Mouse (Mus musculus) left cerebral cortex, postnatal 25 days (tissue): ENCODE measurements at regions not wholly inside any gene's neighbourhood (a gene's known extent, or its start where the extent isn't known, plus 50 kb on each side); places are given as distances from the start of the nearest gene placed in this dataset.

ENCODE experiments used
- DNase-seq, 2 experiments: peaks; one replicate each; pipeline ENCODE4 v3.0.0; 2022; ENCODE audit warnings: low spot score in 2 of 2, mixed read lengths in 1 of 2
- intact Hi-C: fragments of 180-260 bp; cut with DNase I; formaldehyde crosslinking; loops from one replicate; pipeline ENCODE4 v1.15.1; 2025

DNA sequence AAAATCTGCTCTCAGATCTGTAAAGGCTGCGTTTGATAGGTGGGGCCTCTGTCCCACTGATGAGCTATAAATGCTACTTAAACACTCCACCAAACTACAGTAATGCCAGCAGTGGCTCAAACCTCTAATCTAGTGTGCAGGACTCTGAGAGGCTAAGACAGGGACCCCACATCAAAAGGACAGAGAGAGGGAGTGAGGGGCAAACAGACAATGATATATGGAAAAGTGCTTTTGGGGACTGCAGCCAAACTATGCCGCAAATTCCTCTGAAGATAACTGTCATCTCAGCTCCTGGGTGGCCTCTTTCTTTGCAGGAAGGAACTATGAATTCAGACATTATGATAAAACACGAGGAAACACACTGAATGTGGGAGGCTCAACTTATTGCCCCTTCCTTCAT, 138.9 kb upstream of the Ddit4l start:
- intact Hi-C loops, result loop anchor here (5.0 kb wide), 2 partner anchors 270 kb away; no protein-coding TSS in a partner anchor
- DNase-seq, result peak in 1 of 2 experiments; percentile 36

DNA sequence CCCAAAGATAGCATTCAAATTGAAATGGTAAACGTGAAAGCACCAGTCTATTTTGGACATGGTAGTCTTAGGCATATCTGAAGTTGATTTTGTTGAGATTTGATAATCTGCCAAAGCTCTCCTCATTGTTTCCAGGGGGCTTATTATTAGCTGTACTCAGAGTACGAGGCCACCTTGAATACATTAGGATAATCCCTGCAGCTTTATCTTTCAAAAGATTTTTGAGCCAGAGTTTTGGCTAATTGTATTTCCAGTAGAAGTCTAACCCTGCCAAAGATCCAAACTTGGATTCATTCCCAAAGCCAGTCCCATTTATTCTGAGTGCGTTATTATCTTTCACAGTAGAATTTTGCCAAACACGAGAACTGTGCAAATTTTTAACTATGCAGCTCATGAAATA, 138.4 kb upstream of the Ddit4l start:
- intact Hi-C loops, result loop anchor here (5.0 kb wide), 2 partner anchors 269 to 271 kb away; no protein-coding TSS in a partner anchor
- peak; percentile 21 to 44 for DNase-seq

DNA sequence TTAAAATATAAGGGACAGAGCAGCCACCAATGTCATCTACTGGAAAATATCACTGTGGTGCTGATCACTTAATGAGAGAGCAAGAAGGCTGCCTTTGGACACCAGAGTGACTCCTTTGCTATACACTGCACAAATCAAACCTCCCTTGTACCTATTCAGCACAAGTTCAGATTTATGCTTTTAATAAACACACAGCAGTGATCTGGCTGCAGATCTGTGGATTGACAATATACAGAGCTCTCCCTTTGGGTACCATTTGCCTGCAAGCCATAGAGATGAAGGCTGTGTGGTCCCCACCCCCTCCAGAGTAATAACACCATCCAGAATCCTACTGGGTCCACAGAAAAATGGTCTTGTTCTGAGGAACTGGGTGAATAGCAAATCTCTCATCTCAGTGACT, 131.8 kb upstream of the Ddit4l start:
- no peak for DNase-seq
- intact Hi-C loops, result no loop called here

DNA sequence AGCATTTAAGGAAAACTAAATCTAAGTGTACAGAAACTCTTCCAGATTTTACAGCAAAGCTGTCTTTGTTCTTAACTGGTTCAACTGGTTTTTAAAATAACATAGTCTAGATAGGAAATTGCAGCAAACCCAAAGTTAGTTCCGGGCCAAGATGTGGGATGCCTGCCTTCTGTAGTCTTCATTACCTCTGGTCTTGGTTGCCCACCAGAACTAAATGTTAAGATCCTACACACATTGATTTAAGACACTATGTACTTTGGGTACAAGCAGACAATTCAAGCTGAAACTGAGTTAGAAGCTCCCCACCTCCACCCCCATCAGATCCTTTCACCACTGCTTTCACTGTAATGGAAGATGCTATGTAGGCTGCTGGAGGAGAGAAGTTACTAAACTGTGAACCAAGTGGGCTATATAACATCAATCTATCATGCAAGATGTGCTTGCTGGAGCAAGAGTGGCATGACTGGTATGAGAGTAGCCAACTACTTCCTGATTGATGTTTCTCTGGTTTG, 129.8 kb upstream of the Ddit4l start:
- intact Hi-C loops, result loop anchor here (5.0 kb wide), 1 partner anchor 71 kb away; no protein-coding TSS in a partner anchor
- peak in 1 of 2 experiments; percentile 79 for DNase-seq

DNA sequence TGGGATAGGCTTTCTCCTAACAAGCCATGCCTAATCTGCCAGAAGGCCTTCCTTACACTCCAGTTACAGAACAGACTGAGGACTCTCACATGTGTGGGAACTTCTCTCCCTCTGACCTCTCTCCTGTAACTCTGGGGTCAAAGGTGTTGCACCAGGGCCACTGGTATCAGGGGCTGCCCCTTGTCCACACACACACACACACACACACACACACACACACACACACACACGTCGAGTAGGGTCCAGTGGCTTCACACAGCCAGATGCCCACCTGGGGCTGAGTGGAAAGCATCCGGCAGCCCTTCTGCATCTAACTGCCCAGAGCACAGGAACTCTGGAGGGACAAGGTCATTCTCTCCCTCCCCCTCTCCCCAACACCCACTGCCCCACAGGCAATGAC, 123.1 kb upstream of the Ddit4l start:
- intact Hi-C loops, result no loop called here
- no peak for DNase-seq

DNA sequence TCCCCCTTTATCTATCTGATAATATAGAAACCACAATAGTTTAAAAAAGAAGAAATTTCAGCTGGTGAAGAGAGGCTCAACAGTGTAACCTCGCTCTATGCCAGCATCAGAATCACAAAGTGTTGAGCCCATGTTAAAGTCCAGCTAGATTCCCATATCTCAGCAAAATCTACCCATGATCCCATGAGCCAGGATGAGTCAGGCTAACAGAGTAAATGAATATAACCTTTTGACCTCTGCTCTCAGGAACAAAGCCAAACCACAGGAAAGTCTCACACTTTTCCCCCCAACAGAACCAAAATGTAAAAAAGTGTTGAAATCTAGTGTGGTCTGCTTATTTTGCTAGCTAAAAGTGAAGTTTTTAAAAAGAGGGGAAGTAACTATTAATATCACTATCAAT, 110.1 kb upstream of the Ddit4l start:
- intact Hi-C loops, result loop anchor here (5.0 kb wide), 1 partner anchor 96 kb away; no protein-coding TSS in a partner anchor

DNA sequence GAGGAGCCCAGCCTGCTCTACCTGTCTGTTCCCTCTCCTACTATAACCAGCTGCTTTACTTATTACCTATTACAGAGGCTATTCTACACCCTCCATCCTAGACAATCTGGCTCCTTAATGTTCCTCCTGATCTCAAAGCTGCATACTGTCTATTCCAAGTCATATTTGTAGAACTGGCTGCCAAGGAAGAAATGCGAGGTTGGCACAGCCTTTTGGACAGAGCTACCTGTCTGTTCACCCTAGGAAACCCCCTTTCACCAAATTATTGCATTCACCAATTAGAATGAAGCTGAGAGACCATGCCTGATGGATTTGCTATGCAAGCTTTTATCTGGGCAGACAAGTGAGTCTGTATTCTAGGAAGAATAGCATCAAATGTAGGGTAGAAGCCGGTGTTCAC, 109.0 kb upstream of the Ddit4l start:
- DNase-seq, result no peak
- intact Hi-C loops, result loop anchor here (2.0 to 5.0 kb wide), 3 partner anchors 32 to 95 kb away; no protein-coding TSS in a partner anchor

More for the DNA sequence above, 110.1 kb upstream of the Ddit4l start:
- no peak for DNase-seq

DNA sequence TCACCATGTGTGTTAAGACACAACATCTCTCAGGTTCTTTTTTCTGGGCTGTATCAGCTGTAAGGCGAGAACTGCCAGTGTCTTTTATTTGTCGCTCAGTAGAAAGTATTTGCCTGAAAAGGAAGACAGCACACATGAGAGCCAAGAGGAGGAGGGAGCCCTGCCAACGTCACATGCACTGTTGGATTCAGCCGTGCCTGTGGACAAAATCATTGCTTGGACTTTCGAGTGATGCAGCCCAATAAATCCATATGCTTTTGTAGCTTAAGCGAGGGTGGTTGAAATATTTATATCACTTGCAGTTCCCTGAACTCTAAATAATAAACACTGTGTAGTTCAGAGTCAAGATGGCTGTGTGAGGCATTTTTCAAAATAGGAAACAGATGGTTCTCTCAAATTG, 108.4 kb upstream of the Ddit4l start:
- DNase-seq, result peak; percentile 73 to 90

DNA sequence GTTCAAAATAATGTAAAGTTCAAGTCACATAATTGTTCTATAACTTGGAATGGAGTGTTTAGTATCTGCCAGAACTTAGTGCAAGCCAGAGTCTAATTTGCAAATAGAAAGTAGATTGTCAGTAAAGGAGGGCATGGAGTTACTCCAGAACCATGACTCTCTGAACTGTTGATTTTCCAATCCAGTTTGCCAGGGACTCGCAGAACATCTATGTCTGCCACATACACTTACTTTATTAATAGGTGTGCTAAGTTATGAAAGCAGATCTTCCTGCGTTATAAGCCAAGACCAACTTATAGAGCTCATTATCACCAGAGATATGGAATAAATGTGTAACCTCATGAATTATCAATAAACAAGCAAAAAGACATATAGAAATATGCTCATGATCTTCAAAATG, 107.2 kb upstream of the Ddit4l start:
- intact Hi-C loops, result loop anchor here (5.0 kb wide), 1 partner anchor 93 kb away; no protein-coding TSS in a partner anchor

More for the DNA sequence above, 108.4 kb upstream of the Ddit4l start:
- intact Hi-C loops, result loop anchor here (1.0 to 5.0 kb wide), 4 partner anchors 32 to 94 kb away; no protein-coding TSS in a partner anchor

DNA sequence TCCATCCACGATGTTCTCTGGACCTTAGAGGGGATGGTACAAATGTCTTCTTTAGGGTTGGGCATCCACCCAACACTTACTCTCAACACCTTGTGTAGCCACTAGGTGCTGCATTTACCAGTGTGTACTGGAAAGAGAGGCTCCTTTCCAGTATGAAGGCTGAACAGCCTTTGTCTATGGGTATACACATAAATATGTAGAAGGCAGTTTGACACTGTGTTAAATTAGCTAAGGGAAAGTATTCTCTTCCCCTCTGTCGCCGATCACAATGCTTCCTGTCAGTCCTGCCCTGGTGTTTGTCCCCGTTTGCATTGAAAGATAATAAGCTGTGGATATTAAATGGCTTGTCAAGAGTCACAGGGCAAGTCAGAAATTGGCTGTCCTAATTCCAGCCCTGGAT, 104.0 kb upstream of the Ddit4l start:
- no peak for DNase-seq
- intact Hi-C loops, result no loop called here

More for the DNA sequence above, 107.2 kb upstream of the Ddit4l start:
- no peak for DNase-seq

DNA sequence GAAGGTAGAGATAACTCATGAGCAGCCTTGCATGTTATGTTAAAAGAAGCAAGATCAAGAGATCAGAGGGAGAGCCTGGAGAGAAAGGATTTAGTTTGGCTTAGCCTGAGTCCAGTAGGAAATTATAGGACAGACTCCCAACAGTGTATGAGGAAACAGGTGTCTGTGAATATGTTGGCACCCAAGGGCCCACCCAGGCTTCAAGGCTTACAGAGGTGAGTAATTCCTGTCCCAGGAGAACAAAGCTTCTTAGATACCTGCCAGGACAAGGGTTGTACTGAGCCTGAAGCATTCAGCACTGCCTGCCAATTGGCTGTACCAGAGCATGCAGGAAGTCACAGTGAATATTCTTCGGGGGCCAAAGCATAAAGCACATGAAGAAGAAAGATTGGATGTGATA, 101.2 kb upstream of the Ddit4l start:
- DNase-seq, result no peak
- intact Hi-C loops, result no loop called here

DNA sequence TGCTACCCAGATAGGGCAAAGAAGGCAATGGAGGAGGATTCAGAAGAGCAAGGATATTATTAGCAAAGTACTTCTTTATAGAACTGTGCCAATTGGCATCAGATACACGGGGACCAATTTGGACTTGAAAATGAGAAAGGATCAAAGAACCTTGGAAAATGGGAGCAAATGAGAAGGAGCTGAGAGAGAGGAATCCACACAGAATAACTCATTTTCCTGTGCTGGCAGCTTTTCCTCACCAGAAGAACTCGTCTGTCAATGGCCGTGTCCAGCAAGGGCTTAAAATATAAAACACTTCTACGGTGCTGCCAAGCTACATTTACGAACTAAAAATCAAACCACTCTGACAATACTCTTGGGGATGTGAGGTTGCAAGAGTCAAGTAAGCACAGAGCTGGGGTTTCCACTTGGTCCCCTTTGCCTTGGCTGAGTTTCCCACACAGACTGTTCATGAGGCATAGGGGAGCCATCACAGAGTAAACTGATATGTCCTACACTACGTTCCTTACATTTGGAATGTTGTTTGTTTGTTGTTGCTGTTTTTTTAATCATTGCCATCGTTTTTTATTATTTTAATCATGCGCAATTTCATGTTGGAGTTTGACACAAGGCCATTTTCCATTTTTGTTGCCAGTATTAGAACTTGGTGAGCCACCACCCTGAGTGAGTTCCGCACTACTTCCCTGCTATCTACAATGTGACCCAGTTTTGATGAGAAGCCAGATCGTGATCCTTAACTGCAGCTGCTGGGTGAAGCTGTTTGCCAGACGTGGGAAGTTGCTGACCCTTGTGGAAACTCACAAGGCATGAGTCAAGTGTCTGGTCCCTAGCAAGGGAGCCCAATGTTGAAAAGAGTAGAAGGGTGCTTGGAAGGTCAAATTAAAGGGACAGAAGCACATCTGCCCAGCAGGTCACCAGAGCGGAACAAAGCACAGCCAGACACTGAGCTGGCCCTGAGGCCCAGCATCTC, 95.5 kb upstream of the Ddit4l start:
- DNase-seq, result no peak
- intact Hi-C loops, result no loop called here

DNA sequence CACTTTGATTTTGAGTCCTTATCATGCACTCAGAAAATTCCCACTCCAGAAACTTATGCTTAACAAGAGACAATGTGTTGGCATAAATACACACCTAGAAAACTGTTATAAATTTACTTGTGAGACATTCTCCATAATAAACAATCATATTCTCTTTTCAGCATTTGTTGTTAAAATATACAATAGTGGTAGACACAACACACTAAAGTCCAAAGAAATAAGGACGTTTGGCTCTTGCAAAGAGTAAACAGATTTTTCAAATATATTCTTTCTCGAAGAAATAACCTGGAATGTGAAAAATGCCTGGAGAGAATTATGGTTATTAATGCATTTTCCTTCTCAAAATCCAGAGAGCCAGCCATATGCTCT, 91.8 kb upstream of the Ddit4l start:
- DNase-seq, result no peak

DNA sequence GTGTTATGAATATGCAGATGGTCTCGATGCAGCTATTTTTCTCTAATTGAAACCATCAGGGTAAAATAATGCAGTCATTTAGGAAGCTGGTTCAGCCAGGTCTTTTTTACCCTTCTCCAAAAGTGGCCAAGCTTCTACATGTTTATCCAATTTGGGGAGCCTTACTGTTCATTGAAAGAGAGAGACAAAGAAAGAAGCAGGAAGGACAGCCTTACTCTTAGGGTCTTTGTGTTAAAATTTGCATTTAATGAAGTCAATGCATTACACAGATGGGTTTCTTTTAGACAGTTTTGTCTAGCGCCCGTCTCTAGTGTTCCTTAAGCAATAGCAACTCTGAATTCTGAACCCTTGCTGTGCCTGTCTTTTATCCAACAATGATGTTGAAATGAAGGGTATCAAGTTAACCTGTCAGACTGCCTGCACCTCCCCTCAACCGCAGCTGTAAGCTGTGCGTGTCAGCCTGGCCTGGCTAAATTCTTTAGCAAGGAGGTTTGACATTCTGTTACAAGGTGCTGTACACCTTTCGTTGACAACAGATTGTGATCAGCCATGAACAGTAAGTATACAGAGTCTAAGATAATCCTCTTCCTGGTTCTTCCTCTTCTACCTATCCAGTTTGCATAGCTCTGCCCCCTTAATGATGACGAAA, 91.3 kb upstream of the Ddit4l start:
- no peak for DNase-seq
- intact Hi-C loops, result no loop called here

More for the DNA sequence above, 91.8 kb upstream of the Ddit4l start:
- intact Hi-C loops, result no loop called here

DNA sequence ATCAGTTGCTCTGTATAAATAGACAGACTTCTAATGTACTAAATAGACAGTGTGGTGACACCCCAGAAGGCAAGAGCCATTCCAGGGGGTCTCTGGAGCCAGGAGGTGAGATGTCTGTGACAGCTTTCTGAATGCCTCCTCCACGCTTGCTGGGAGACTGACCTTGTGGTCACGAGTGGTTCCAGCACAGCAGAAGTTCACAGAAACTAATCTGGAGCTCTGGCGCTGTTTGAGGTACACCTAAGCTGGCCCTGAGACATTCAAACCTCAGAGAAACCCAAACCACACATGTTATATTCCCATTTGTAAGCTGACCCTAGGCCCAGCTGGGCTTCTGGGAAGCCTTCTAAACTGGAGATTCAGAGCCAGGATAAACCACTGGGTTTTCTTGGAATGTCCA, 79.7 kb upstream of the Ddit4l start:
- intact Hi-C loops, result no loop called here
- DNase-seq, result no peak

DNA sequence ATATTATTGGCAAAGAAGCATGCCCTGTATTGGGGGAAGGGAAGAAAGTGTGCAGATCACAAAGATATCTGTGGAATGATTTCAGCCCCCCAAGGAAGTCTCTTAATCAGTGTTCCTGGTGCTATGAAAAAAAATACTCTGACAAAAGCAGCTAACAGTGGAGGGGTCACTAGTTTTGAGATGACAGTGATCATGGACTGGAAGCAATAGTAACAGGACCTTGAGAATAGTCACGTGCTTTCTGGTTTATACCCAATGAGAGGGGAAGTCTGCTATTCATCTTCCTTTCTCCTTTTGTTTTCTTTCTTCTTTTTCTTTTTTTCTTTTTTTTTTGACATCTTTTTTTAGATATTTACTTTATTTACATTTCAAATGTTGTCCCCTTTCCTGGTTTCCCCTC, 79.1 kb upstream of the Ddit4l start:
- intact Hi-C loops, result no loop called here

DNA sequence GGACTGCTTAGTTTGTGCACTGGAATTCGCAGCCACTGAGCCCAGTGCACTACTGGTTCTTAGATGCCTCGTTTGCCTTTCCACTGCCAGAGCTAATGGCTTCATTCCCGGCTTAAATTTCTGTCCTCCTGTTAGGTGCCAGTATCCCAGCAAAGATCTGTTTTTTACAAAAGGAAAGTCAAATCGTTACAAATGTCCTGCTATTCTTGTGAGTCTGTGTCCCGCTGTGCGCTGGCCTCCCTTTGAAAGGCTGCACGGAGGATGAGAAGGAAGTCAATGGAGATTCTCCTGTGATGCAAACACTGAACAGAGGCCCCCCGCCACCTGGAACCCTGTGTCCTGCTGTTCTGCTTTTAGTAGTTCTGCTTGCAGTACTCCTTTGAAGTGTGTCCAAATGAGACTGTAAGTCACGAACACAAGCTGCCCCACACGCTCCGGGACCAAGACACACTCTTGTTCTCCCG, 74.0 kb upstream of the Ddit4l start:
- DNase-seq, result peak in 1 of 2 experiments; percentile 38
- intact Hi-C loops, result loop anchor here (5.0 kb wide), 1 partner anchor 205 kb away; no protein-coding TSS in a partner anchor

More for the DNA sequence above, 79.1 kb upstream of the Ddit4l start:
- DNase-seq, result no peak

DNA sequence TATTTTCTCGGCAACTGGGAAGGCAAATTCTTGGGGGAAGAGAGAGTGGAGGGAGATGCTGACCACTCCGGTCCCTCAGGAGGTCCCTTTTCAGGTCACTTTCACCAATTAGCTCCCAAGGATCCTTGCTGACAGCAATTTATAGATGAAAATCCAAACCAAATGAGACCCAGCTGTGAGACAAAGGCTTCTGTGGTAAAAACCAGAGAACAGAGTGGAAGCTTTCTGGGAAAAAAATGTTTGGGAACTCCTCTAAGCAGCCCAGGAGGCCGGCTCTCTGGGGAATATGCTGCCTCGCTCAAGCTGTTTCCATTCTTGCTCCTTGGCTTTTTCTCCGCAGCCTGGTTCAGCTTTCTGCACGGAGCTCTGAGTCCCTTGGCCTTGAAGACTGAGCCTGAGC, 73.5 kb upstream of the Ddit4l start:
- DNase-seq, result peak in 1 of 2 experiments; percentile 21

DNA sequence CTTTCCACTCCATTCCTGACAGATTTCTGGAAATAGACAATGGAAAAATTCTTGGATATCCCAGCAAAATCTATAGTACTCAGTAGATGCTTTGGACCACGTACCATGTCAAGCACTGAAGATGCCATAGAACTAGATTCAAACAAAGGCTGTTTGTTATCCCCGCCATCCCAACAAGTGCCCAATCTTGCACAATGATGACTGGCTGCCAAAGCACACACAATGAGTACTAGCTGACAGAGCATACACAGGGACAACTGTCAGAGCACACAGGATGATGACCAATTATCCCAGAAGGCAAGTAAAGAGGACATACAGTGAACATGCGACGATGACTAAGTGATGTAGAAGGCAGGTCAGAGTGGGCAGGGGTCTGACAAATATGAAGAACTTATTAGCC, 70.7 kb upstream of the Ddit4l start:
- intact Hi-C loops, result no loop called here
- no peak for DNase-seq

More for the DNA sequence above, 73.5 kb upstream of the Ddit4l start:
- intact Hi-C loops, result loop anchor here (5.0 kb wide), 1 partner anchor 204 kb away; no protein-coding TSS in a partner anchor
